Mouse (Mus musculus) hindbrain, embryonic 10.5 days (tissue): ENCODE measurements around the gene Men1. TPM values are rescaled to one million over a fixed set of nuclear protein-coding genes. Genes with fewer than 3 reads are reported as not detected.
"Not testable (repeated sequence)": the region's sequence is repeated elsewhere in the genome, so short reads cannot be mapped to it uniquely, and the experiment has no call there.

Experiments used
- DNase-seq: peaks from one replicate; pipeline ENCODE4 v3.0.0-alpha.2; 2017; ENCODE audit warnings: low spot score
- H3K27ac ChIP-seq: fragments of 300-500 bp; sonication (generic); 2 replicates; pipeline ENCODE4 v1.5.1; 2016; ENCODE audit warnings: mild to moderate bottlenecking, moderate library complexity
- H3K27me3 ChIP-seq: fragments of 300-500 bp; sonication (generic); 2 replicates; pipeline ENCODE4 v1.6.1; 2016; ENCODE audit warnings: mild to moderate bottlenecking; ENCODE audit not compliant: poor library complexity, insufficient read depth, severe bottlenecking
- H3K36me3 ChIP-seq: fragments of 300-500 bp; sonication (generic); 2 replicates; pipeline ENCODE4 v1.6.1; 2016; ENCODE audit warnings: mild to moderate bottlenecking, moderate library complexity
- H3K4me1 ChIP-seq: fragments of 300-500 bp; sonication (generic); replicated peaks from 2 replicates; pipeline ENCODE4 v1.6.1; 2016; ENCODE audit warnings: mild to moderate bottlenecking
- H3K4me3 ChIP-seq: fragments of 300-500 bp; sonication (generic); 2 replicates; pipeline ENCODE4 v1.5.1; 2016; ENCODE audit warnings: mild to moderate bottlenecking, moderate library complexity
- H3K9me3 ChIP-seq: fragments of 300-500 bp; sonication (generic); 2 replicates; pipeline ENCODE4 v1.6.1; 2016; ENCODE audit warnings: mild to moderate bottlenecking, moderate library complexity
- WGBS: fragments of 180-500 bp; shearing (Covaris S2); methylation state at CpG from one replicate; pipeline ENCODE4 v1.1.7; 2016; 5-methylcytosine and 5-hydroxymethylcytosine counted together
- polyA plus RNA-seq: library from polyadenylated mRNA; unstranded; fragments of >200 nt; fragmentation: Nextera tagmentation; extraction: Ambion mirVana; gene quantifications from 2 replicates; pipeline ENCODE4 v1.2.1, GENCODE M21; 2016

Men1 gene
- 125 and 129 TPM in 2 replicates for polyA plus RNA-seq

GRCm38 (mm10) chr19:6334673-6335457 is at the start of gene Men1:
Gene Men1, plus strand, starts transcription at chr19:6334979.
- Histone ChIP-seq H3K4me1 (peaks cover 52% of the 10 kb centered on the region), H3K4me3 (peak within 1 kb of the TSS; percentile 85), H3K27ac (peak within 1 kb of the TSS; percentile 90), H3K36me3 (peaks cover 34% of the 10 kb centered on the region), H3K9me3 (no peaks in the 10 kb centered on the region), H3K27me3 (no peaks in the 10 kb centered on the region)
- DNase-seq = peak; percentile 95
- WGBS = under 1% methylated on average over 43 of the region's 43 CpGs

- no peak for DNase-seq
- H3K36me3 ChIP-seq = peaks cover 98% of the 10 kb centered on the region
- H3K4me1 ChIP-seq = peaks cover 25% of the 10 kb centered on the region
- no peaks in the 10 kb centered on the region for H3K9me3 ChIP-seq
- no peaks in the 10 kb centered on the region for H3K27me3 ChIP-seq
- WGBS = 72% methylated on average over 8 of the region's 8 CpGs
- peak overlapping the region; percentile 56; the same call in 1 of the 2 replicates for H3K27ac ChIP-seq
- no peak overlapping the region for H3K4me3 ChIP-seq
These were observed 49.6 kb upstream of the Men1 start for GRCm38 (mm10) chr19:6285226-6285625.

GRCm38 (mm10) chr19:6285632-6286433 is 48.9 kb upstream of the Men1 start:
- peaks cover 95% of the 10 kb centered on the region for H3K36me3 ChIP-seq
- H3K4me3 ChIP-seq = no peak overlapping the region
- 81% methylated on average over 7 of the region's 7 CpGs for WGBS
- peaks cover 19% of the 10 kb centered on the region for H3K4me1 ChIP-seq
- no peaks in the 10 kb centered on the region for H3K27me3 ChIP-seq
- no peak overlapping the region for H3K27ac ChIP-seq
- no peaks in the 10 kb centered on the region for H3K9me3 ChIP-seq
- no peak for DNase-seq

GRCm38 (mm10) chr19:6286434-6287401 is 48.1 kb upstream of the Men1 start:
- 92% methylated on average over 19 of the region's 19 CpGs for WGBS
- no peaks in the 10 kb centered on the region for H3K27me3 ChIP-seq
- H3K9me3 ChIP-seq = no peaks in the 10 kb centered on the region
- no peak for DNase-seq
- H3K27ac ChIP-seq = peak overlapping the region; percentile 51; the same call in 1 of the 2 replicates
- H3K4me1 ChIP-seq = peaks cover 26% of the 10 kb centered on the region
- H3K4me3 ChIP-seq = no peak overlapping the region
- peaks cover 95% of the 10 kb centered on the region for H3K36me3 ChIP-seq

- 76% methylated on average over 13 of the region's 13 CpGs for WGBS
- no peak overlapping the region for H3K4me3 ChIP-seq
- H3K4me1 ChIP-seq = peaks cover 29% of the 10 kb centered on the region
- H3K27ac ChIP-seq = 0 out of 2 replicates have a peak overlapping the region, but pooled peaks have one; percentile 14
- H3K27me3 ChIP-seq = no peaks in the 10 kb centered on the region
- H3K36me3 ChIP-seq = peaks cover 92% of the 10 kb centered on the region
- DNase-seq = no peak
- no peaks in the 10 kb centered on the region for H3K9me3 ChIP-seq
These were observed 46.4 kb upstream of the Men1 start for GRCm38 (mm10) chr19:6288236-6288894.

GRCm38 (mm10) chr19:6289696-6290238 is 45.0 kb upstream of the Men1 start:
- no peaks in the 10 kb centered on the region for H3K27me3 ChIP-seq
- H3K27ac ChIP-seq = no peak overlapping the region
- H3K36me3 ChIP-seq = peaks cover 91% of the 10 kb centered on the region
- H3K4me3 ChIP-seq = no peak overlapping the region
- 92% methylated on average over 14 of the region's 14 CpGs for WGBS
- no peak for DNase-seq
- no peaks in the 10 kb centered on the region for H3K9me3 ChIP-seq
- H3K4me1 ChIP-seq = peaks cover 29% of the 10 kb centered on the region

- H3K4me3 ChIP-seq, H3K9me3 ChIP-seq, DNase-seq, H3K27me3 ChIP-seq: not testable (repeated sequence)
- H3K27ac ChIP-seq = peak overlapping the region; percentile 64; the same call in 1 of the 2 replicates
- peaks cover 29% of the 10 kb centered on the region for H3K4me1 ChIP-seq
- WGBS = 91% methylated on average over 6 of the region's 6 CpGs
- H3K36me3 ChIP-seq = peaks cover 91% of the 10 kb centered on the region
These were observed 44.1 kb upstream of the Men1 start for GRCm38 (mm10) chr19:6290720-6291116.

GRCm38 (mm10) chr19:6291117-6291781 is 43.5 kb upstream of the Men1 start:
- Histone ChIP-seq H3K27me3 (no peaks in the 10 kb centered on the region), H3K4me3 (no peak overlapping the region), H3K27ac (peak overlapping the region; percentile 64; the same call in 1 of the 2 replicates), H3K9me3 (no peaks in the 10 kb centered on the region), H3K36me3 (peaks cover 91% of the 10 kb centered on the region), H3K4me1 (peaks cover 29% of the 10 kb centered on the region)
- no peak for DNase-seq
- WGBS = 72% methylated on average over 10 of the region's 10 CpGs

GRCm38 (mm10) chr19:6292262-6292661 is 42.5 kb upstream of the Men1 start:
- peaks cover 91% of the 10 kb centered on the region for H3K36me3 ChIP-seq
- H3K27ac ChIP-seq = no peak overlapping the region
- WGBS = 90% methylated on average over 5 of the region's 5 CpGs
- no peak for DNase-seq
- no peaks in the 10 kb centered on the region for H3K9me3 ChIP-seq
- H3K4me1 ChIP-seq = peaks cover 25% of the 10 kb centered on the region
- no peaks in the 10 kb centered on the region for H3K27me3 ChIP-seq
- H3K4me3 ChIP-seq = no peak overlapping the region

- no peaks in the 10 kb centered on the region for H3K27me3 ChIP-seq
- peaks cover 93% of the 10 kb centered on the region for H3K36me3 ChIP-seq
- no peak overlapping the region for H3K4me3 ChIP-seq
- no peak for DNase-seq
- H3K9me3 ChIP-seq = no peaks in the 10 kb centered on the region
- no peak overlapping the region for H3K27ac ChIP-seq
- H3K4me1 ChIP-seq = 0 out of 2 replicates have a peak, but pooled peaks cover 11% of the 10 kb centered on the region
- 94% methylated on average over 17 of the region's 17 CpGs for WGBS
These were observed 40.5 kb upstream of the Men1 start for GRCm38 (mm10) chr19:6294301-6294700.

- Histone ChIP-seq H3K27me3 (no peaks in the 10 kb centered on the region), H3K36me3 (peaks cover 94% of the 10 kb centered on the region), H3K4me1 (peaks cover 17% of the 10 kb centered on the region), H3K4me3 (no peak overlapping the region), H3K27ac (no peak overlapping the region), H3K9me3 (no peaks in the 10 kb centered on the region)
- DNase-seq = no peak
- 87% methylated on average over 5 of the region's 5 CpGs for WGBS
These were observed 38.1 kb upstream of the Men1 start for GRCm38 (mm10) chr19:6296551-6297210.
